Mouse (Mus musculus): ENCODE measurements around the gene Ptpn4. TPM values are rescaled to one million over a fixed set of nuclear protein-coding genes. Genes with fewer than 3 reads are reported as not detected.

Ptpn4 gene
- total RNA-seq, 2 experiments from 2014 or later = 89.8 to 94.1 TPM

DNA sequence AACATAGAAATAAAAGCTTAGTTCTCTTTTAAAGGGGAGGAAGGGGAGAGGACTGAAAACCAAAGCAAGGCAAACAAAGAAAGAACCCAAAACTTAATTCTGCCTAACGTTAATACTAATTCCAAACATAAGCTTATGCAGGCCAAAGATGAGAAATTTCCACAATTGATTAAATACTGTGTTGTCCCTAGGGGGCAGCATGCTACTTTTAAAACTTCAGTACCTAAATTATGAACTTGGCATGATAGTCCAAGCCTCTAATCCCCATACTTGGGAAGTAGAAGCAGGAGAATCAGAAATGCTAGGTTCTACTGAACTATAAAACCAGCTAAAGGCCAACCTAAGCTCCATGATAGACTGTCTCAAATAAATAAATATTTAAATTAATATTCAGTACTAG lies 18.7 kb downstream of the Ptpn4 start:
- peak in 1 of 2 experiments; percentile 45 for DNase-seq (ENCODE audit: low spot score in 2 of 2)

DNA sequence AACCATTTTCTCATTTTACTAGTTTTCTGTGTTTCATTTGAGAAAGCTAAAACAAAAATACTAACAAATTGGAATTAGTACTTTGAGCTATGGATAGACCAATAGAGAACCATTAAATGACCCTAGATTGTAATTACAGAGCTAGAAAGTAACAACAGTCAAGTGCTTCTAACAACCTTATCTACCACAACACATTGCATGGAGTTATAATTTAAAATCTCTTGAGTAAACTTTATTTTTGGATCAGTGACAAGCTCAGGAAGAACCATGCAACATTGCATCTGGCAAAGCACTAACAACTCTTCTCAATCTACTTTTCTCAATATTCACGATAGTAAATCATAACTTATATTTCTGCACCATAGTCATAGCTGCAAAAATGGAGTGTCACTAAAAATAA lies 29.7 kb downstream of the Ptpn4 start:
- DNase-seq (ENCODE audit: low spot score in 2 of 2) = no peak

DNA sequence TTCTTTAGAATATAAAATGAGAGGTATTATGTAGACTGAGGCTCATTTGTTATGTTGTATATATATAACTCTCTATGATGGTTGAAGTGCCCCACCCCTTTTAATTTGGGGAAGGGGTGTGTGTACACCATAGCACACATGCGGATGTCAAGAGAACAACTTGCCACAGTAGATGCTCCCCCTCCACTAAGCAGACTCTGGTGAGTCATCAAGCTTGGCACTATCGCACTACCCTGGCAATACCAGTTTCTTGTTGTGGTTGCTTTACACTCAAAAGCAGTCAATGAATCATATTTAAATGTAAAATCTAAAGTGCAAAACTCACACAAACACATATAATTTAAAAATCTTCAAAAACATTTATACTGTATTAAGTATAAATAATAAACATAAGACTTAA lies 31.4 kb downstream of the Ptpn4 start:
- peak in 1 of 2 experiments; percentile 23 for DNase-seq (ENCODE audit: low spot score in 2 of 2)

DNA sequence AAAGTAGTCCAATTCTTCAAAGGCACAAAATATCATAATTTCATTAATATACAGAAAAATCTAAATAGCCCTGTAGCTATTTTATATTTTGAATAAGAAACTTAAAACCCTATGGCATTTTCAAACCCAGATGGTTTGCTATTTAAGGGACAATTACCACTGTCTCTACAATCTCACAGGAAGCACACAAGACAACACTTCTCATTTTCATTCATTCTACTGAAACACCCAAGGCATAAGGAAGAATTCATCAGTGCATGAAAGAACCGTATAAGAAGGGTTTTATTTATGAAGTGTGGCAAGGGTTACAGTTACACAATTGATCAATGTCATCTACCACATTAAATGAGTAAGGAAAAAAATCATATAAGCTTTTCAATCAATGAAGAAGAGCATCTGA lies 32.8 kb downstream of the Ptpn4 start:
- DNase-seq (ENCODE audit: low spot score in 2 of 2) = no peak

DNA sequence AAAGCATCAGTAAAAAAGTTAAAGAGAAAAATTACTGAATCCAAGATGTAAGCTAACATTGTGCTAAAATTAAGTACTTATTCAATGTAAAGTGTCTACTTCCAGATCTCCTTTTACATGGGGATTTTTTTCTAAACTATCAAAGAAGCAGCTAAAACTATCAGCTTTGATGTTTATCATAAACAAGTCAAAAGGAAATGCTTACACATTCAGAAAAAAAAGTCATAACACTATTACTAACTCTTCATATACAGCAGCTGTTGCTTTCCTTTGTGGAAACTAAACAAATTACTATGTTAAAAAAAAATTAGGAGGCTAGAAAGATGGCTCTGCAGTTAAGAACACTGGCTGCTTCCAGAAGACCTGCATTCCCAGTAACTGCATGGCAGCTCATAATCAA lies 42.2 kb downstream of the Ptpn4 start:
- DNase-seq (ENCODE audit: low spot score in 2 of 2) = no peak

DNA sequence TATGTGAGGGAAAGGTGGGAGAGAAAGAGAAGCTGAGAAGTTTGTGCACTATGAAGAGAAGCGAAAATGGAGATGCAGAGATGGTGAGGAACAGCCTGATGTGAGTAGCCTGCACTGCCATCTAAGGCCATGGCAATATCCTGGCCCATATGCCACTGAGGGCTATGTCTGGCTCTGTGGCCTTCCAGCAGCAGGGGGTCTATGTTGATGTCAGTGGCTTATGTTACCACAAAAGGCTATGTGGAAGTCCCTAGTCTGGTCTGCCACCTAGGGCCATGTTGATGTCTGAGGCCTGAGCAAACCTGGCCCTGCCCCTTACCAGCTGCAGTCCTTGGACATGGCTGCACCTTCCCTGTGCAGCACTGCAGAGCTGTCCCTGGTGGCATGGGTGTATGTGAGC lies 43.1 kb downstream of the Ptpn4 start:
- no peak for DNase-seq (ENCODE audit: low spot score in 2 of 2)

DNA sequence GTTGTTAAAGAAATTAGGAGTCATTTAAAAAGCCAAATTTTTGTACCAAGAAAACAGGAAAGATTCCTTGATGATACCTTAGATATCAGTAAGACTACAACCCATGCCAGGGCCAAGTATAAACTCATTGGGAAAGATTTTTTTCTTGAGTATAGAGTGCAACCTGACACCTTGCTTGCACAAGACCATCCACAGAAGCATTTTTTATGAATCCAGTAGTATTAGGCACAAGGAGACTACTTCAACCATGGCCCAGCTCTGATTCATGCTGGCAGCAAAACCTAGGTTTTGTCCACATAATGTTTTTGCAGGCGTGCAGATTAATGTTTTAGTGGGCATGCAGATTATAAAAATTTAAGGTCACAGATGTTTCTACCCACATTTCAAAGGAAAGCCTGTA lies 46.8 kb downstream of the Ptpn4 start:
- no peak for DNase-seq (ENCODE audit: low spot score in 2 of 2)

DNA sequence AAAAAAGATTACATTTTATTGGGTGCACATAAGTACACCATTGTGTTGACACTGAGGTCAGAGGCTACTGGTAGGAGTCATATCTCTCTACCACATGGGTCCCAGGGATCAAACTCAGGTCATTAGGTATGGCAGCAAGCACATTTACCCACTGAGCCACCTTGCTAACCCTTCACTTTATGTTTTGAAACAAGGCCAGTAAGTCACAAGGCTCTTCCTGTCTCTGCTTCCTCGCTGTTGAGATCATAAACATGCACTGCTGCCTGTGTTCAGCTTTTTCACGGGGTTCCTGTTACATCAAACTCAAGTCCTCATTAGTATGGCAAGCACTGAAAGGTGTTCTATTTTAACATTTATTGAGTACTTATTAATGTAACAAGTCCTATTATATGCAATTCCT lies 61.5 kb downstream of the Ptpn4 start:
- DNase-seq (ENCODE audit: low spot score in 2 of 2) = no peak

DNA sequence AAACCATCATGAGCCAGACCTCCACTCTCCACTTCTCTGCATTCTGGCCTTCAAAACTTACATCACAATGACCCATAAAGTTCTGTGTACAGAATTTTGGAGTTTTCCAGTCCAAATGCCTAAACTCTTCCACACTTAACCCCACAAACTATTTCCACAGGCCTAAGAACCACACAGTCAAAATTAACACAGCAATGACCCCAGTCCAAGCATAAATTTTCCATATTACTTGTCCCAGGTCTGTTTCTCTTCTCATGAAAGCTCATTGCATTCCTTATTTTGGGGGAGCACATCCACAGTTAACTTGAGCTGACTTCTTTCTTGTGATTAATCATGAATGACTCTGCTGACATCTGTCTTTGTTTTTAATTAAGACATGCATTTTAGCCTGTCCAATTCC lies 101.7 kb downstream of the Ptpn4 start:
- no peak for DNase-seq (ENCODE audit: low spot score in 2 of 2)

DNA sequence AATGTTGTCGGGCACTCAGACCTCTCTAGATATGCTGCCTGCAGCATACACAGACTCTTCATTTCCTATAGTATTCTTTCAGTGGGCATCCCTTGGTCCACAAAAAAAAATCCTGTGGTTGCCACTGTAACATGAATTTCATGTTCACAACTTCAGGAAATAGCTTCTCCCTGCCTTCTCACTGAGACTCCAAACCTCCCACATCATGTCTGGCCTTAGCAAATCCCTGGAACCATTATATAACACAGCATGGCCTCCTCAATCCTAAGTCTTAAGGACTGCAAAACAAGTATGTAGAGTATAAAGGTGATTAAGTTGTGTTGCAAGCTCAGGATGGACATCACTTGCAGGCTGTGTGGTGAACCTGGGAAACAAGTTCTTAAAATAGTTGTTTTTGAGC lies 102.6 kb downstream of the Ptpn4 start:
- peak; percentile 15 to 36 for DNase-seq (ENCODE audit: low spot score in 2 of 2)

DNA sequence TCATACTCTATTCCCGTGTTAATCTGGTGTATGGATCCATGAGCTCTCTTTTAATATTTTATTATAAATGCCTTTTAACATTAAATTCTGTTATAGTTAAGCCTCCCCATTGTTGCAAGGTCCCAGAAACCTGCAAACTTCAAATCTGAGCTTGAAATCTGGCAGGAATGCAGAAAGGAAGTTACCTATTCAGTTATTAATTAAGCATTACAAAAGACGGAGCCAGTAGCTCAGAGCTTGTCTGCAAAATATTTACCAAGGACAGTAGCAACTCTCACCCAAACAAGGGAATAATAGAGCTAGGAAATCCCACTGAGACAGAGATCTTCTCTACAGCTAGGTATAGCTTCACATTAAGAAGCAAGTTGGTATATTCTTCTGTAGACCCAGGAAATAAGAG lies 106.2 kb downstream of the Ptpn4 start:
- no peak for DNase-seq (ENCODE audit: low spot score in 2 of 2)

DNA sequence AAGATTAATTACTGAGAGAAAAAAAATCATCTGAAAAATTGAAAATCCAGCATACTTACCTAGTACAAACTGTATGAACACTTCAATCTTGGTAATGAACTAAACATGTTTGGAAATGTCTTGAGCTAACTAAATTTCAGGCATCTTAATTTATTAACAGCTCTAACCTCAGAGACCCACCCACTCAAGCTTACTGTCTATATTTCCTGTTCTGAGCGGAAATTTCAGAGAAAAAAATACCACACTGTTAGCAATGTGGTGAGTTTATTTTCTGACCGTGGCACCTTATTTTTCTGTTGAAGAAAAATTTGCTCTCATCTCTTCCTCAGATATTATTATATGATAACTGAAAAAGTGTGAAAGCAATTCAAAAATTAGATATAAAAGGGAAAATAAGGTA lies 124.4 kb downstream of the Ptpn4 start:
- no peak for DNase-seq (ENCODE audit: low spot score in 2 of 2)

DNA sequence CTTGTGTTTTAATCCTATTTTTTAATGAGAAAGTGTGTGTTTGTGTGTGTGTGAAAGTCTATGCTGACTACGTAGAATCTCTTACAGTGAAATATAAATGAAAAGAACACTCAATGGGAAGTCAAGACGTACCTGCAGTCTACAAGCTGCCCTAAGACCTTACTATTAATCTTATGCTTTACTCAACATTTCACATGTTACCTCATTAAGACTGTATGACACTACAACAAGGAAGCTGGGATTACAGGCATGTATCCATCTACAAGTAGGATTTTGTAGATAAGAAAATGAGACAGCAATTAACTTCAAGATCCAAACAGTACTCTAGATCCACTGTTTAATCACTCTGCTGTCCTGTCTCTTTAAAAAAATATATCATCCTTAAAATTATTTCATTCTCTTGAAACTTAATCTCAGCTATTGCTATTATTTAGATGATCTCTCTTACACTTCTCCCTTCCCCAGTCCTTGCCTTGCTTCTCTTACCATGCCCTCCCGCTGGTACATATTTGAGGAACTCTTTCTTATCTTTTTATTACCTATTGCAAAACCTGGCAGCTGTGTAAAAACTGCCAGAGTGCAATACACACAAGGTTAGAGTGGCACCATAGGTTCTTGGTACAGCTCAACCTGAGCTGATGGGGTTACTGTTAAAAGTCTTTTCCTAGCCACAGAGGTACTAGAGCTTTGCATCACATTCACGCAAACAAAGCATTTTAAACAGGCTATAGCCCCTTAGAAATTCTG lies 130.8 kb downstream of the Ptpn4 start:
- DNase-seq (ENCODE audit: low spot score in 2 of 2) = no peak

DNA sequence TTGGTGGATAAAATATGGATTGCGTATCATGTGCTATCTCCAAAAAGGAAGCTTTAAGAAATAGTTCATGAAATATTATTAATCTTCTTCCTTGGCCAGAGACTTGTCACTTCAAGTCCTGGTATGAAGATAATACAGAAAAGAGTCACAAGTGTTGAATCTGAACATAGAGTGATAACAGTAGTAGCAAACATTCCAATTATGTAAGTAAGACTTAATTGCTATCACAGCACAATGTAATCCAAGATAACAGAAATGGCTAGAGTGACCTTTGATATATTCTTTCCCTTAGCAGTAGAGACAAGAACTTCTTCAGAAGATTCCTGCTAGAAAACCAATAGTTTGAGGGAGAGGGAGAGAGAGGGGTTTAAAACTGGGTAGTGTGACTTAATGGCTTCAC lies 140.6 kb downstream of the Ptpn4 start:
- DNase-seq (ENCODE audit: low spot score in 2 of 2) = no peak

DNA sequence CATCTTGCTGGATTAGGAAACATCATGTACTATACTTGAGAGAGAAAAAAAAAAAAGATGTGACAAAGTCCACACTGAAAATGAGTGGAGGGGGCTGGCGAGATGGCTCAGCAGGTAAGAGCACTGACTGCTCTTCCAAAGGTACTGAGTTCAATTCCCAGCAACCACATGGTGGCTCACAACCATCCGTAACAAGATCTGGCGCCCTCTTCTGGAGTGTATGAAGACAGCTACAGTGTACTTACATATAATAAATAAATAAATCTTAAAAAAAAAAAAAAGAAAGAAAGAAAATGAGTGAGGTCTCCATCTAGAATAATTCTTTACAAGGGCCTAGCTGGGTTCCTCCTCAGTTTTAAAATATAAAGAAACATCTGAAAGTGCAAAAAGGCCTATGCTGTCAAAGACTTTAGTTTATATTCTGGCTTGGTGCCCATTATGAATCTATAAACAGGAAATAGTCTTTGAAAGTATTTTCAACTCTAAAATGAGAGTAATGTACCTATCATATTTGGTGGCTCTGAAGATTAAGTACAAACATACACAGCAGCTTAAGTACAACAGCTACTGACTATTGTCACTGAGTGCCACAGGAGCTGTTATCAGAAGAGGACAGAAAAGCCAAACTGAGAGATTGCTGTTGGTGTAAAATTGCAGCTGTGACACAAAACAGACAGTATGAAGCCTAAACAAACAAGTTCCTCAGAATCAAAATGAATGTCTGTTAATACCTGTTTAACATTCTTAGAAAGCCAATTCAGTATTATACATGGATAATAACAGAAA lies 151.4 kb downstream of the Ptpn4 start:
- no peak for DNase-seq (ENCODE audit: low spot score in 2 of 2)

DNA sequence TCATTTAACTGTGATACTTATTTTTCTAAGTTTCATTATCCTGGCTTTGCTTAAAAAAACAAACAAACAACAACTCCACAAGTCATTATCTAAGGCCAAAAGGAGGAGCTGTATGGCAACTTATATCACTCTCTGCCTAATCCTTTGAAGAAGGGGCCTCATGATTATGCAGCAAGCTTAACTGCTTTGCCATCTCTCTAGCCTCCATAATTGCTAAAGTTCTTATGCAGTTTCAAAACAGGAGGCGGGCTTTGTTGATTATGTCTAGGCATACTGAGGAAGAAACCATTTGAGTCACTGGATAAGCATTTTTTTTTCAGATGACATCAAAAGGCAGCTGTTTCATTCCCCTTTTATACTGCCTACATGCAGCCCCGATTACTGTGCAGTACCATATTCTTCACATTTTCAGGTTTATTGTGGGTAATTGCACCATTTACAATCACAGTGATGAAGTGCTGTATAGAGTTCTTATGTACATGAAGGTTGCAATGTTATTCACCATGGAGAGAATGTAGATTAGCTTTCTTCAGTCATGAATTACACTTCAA lies 155.7 kb downstream of the Ptpn4 start:
- no peak for DNase-seq (ENCODE audit: low spot score in 2 of 2)

DNA sequence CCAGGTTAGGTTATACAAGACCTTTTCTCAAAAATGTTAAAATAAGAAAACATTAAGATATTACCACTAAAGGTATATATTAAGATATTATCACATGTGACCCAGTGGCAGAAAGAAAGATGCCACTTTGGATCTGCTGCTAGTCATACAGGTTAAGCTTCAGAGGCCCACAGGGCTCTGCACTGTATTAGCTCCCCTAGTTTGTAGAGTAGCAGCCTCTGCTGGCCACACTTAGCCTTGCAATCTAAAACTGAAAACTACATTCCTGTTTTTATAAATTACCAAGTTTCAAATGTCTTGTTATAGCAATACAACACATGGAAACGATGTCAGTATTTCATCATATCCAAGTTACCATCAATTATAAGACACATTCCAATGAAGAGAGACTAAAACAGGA lies 162.4 kb downstream of the Ptpn4 start:
- DNase-seq (ENCODE audit: low spot score in 2 of 2) = peak; percentile 41 to 47

DNA sequence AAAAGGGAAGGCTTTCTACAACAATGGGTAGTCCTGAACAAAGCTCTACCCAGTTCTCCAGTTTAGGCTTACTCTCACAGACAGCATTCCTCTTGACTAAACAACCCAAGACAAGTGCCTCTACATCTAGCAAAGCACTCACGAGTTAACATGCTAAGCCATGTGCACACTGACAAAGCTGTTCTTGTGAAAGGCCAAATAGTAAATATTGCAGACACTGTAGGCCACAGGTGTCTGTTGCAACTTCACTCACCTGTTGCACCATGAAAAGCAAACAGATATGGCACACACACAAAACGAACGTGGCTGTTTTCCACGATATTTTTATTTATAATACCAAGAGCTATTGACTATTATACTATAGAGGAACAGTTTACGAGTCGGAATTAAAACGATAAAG lies 170.5 kb downstream of the Ptpn4 start:
- no peak for DNase-seq (ENCODE audit: low spot score in 2 of 2)

DNA sequence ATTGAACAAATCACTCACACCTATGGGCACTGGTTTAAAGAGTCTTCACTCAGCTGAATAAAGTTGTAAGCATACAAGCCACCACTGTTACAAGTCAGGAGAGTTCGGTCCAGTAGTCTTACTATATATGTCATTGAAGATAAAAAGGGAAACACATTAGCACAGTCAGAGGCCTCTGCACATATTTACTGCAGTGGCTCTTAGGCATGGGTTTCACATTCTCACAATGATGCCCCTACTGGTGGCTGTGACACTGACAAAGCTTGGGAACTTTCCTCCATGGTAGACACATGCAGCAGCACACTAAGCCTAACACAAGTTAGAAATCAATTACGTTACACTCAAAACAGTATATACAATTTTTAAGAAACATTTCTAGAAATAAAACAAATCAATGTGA lies 183.1 kb downstream of the Ptpn4 start:
- no peak for DNase-seq (ENCODE audit: low spot score in 2 of 2)

DNA sequence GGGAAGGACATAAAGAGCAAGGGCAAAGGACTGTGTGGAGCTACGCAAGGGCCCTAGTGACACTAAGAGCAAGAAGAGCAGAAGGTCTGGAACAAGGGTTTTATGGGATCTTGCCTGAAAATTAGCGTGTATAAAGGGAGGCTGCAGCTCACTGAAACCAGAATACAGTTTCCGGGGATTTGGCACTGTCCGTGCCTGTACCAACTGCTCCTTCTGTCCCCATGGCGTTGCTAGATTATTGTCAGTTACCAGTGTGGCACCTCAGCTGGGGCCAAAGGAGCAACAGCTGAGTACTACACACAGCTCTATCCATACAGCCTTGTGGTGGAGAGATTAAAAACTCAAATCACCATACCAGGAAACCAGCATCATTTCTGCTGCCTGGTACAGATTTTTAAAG lies 187.0 kb downstream of the Ptpn4 start:
- DNase-seq (ENCODE audit: low spot score in 2 of 2) = no peak

DNA sequence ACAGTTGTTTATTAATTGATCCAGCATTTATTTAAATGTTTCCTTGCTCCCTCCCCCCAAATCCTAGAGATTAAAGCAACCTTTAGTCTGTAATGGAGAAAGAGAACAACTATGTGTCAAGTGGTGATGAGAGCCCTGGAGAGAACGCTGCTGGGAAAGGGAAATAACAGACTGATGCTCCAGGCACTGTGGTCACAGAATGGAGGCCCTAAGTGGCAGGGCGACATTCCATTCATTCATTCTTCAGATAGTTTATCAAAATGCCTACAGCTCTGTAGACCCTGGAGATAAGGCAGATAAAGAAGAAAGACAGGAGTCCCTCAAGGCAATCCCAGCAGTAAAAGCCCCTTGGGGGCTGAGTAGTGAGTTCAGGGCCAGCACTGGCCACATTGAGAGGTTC lies 187.8 kb downstream of the Ptpn4 start:
- DNase-seq (ENCODE audit: low spot score in 2 of 2) = no peak

All from left cerebral cortex, adult 18-20 months (tissue).